Mouse (Mus musculus): ENCODE results near the gene Iqgap2. TPM values are rescaled to one million over a fixed set of nuclear protein-coding genes. Genes with fewer than 3 reads are reported as not detected.

Iqgap2 gene
- polyA plus RNA-seq, 1 experiment from 2014 or later: 24.7 TPM

- Histone ChIP-seq H3K4me1 (replicated peaks; ENCODE audit: control insufficient read depth, insufficient read depth, low read length) (no peaks in the 10 kb centered on the region), H3K36me3 (ENCODE audit: control insufficient read depth, insufficient read depth, low read length) (peaks cover 28% of the 10 kb centered on the region), H3K27me3 (replicated peaks; ENCODE audit: control insufficient read depth, insufficient read depth, low read length) (no peaks in the 10 kb centered on the region), H3K27ac (ENCODE audit: low read depth) (no peak overlapping the region), H3K4me2 (ENCODE audit: low read length) (no peak overlapping the region), H3K4me3 (ENCODE audit: low read depth, low read length) (no peak overlapping the region), H3K9me3 (ENCODE audit: control insufficient read depth, low read length) (no peaks in the 10 kb centered on the region), H3K9ac (ENCODE audit: low read length) (no peak overlapping the region)
- ATAC-seq (replicated peaks; ENCODE audit: low FRiP score, low TSS enrichment, low read depth) (no peak), DNase-seq (ENCODE audit: low spot score) (no peak)
- 80% methylated on average over 3 of the region's 3 CpGs for WGBS
Observed at GRCm38 (mm10) chr13:95599833-95600359, 291.8 kb downstream of the Iqgap2 start.

DNA sequence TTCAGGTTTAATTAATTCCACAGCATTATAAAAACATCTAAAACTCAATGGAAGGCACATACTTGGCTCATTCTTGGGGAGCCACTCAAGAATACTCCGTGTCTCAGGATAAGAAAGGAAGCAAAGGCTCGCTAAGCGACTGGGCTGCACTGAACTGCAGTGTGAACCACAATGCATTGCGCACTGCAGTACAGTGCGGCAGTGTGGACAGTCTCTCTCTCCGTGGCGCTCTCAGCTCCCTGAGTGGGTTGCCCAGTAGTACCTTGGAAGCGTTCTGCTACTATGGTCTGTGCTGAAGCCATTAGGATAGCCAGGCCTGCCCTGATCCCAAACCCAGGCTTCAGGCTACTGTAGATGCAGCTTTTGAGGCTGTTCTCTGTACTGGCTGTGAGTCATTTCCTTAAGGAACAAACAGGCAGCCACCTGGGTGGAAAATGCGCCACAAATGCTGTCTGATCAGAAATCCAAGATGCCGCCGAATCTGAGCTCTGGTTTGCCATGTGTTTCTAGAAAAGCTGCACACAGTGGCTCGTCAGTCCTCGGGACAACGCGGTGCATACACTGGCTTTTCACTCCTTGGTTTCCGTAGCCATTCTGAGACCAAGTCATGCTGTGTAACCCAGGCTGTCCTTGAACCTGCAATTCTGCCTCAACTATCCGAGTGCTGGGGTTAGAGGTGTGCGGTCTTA, 293.3 kb downstream of the Iqgap2 start:
- H3K27ac ChIP-seq (ENCODE audit: low read depth): no peak overlapping the region
- ATAC-seq (replicated peaks; ENCODE audit: low FRiP score, low TSS enrichment, low read depth): no peak; the same call in 1 of the 2 replicates
- WGBS: 81% methylated on average over 18 of the region's 18 CpGs
- H3K4me1 ChIP-seq (replicated peaks; ENCODE audit: control insufficient read depth, insufficient read depth, low read length): no peaks in the 10 kb centered on the region
- H3K4me2 ChIP-seq (ENCODE audit: low read length): no peak overlapping the region
- H3K36me3 ChIP-seq (ENCODE audit: control insufficient read depth, insufficient read depth, low read length): peaks cover 13% of the 10 kb centered on the region
- no peaks in the 10 kb centered on the region for H3K9me3 ChIP-seq (ENCODE audit: control insufficient read depth, low read length)
- H3K27me3 ChIP-seq (replicated peaks; ENCODE audit: control insufficient read depth, insufficient read depth, low read length): no peaks in the 10 kb centered on the region
- no peak overlapping the region for H3K4me3 ChIP-seq (ENCODE audit: low read depth, low read length)
- DNase-seq (ENCODE audit: low spot score): peak; percentile 39
- no peak overlapping the region for H3K9ac ChIP-seq (ENCODE audit: low read length)

DNA sequence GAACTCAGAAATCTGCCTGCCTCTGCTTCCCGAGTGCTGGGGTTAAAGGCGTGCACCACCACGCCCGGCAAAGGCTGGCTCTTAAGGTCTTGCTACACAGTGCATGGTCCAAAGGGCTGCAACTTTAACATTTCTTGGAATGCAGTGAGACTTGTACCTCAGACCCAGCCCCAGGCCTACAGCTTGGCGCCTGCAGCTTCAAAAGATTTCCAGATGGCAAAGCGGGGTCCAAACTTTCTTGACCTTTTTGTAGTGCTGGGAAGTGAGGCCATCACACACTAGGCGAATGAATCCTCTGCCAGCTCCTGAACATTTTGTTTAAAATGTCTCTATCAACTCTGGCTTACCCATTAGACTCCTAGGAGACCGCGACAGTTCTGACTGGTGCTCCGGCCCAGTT, 294.1 kb downstream of the Iqgap2 start:
- DNase-seq (ENCODE audit: low spot score) (peak; percentile 32), ATAC-seq (replicated peaks; ENCODE audit: low FRiP score, low TSS enrichment, low read depth) (no peak)
- H3K36me3 ChIP-seq (ENCODE audit: control insufficient read depth, insufficient read depth, low read length): peaks cover 5% of the 10 kb centered on the region

GRCm38 (mm10) chr13:95596689-95597088, 295.0 kb downstream of the Iqgap2 start:
- DNase-seq (ENCODE audit: low spot score): peak; percentile 47

More for the DNA sequence above, 294.1 kb downstream of the Iqgap2 start:
- 78% methylated on average over 10 of the region's 10 CpGs for WGBS
- H3K9me3 ChIP-seq (ENCODE audit: control insufficient read depth, low read length): no peaks in the 10 kb centered on the region
- no peak overlapping the region for H3K4me2 ChIP-seq (ENCODE audit: low read length)
- no peak overlapping the region for H3K4me3 ChIP-seq (ENCODE audit: low read depth, low read length)
- H3K27ac ChIP-seq (ENCODE audit: low read depth): no peak overlapping the region
- H3K9ac ChIP-seq (ENCODE audit: low read length): no peak overlapping the region
- H3K27me3 ChIP-seq (replicated peaks; ENCODE audit: control insufficient read depth, insufficient read depth, low read length): no peaks in the 10 kb centered on the region
- H3K4me1 ChIP-seq (replicated peaks; ENCODE audit: control insufficient read depth, insufficient read depth, low read length): no peaks in the 10 kb centered on the region

GRCm38 (mm10) chr13:95595921-95596320, 295.8 kb downstream of the Iqgap2 start:
- Histone ChIP-seq H3K4me2 (ENCODE audit: low read length) (no peak overlapping the region), H3K36me3 (ENCODE audit: control insufficient read depth, insufficient read depth, low read length) (no peaks in the 10 kb centered on the region), H3K27ac (ENCODE audit: low read depth) (no peak overlapping the region), H3K9ac (ENCODE audit: low read length) (no peak overlapping the region), H3K27me3 (replicated peaks; ENCODE audit: control insufficient read depth, insufficient read depth, low read length) (no peaks in the 10 kb centered on the region), H3K4me3 (ENCODE audit: low read depth, low read length) (no peak overlapping the region), H3K9me3 (ENCODE audit: control insufficient read depth, low read length) (no peaks in the 10 kb centered on the region), H3K4me1 (replicated peaks; ENCODE audit: control insufficient read depth, insufficient read depth, low read length) (no peaks in the 10 kb centered on the region)
- ATAC-seq (replicated peaks; ENCODE audit: low FRiP score, low TSS enrichment, low read depth) (no peak), DNase-seq (ENCODE audit: low spot score) (peak; percentile 32)
- 71% methylated on average over 5 of the region's 5 CpGs for WGBS

More at GRCm38 (mm10) chr13:95596689-95597088, 295.0 kb downstream of the Iqgap2 start:
- Histone ChIP-seq H3K27me3 (replicated peaks; ENCODE audit: control insufficient read depth, insufficient read depth, low read length) (no peaks in the 10 kb centered on the region), H3K4me3 (ENCODE audit: low read depth, low read length) (no peak overlapping the region), H3K27ac (ENCODE audit: low read depth) (no peak overlapping the region), H3K4me2 (ENCODE audit: low read length) (no peak overlapping the region), H3K4me1 (replicated peaks; ENCODE audit: control insufficient read depth, insufficient read depth, low read length) (no peaks in the 10 kb centered on the region), H3K36me3 (ENCODE audit: control insufficient read depth, insufficient read depth, low read length) (no peaks in the 10 kb centered on the region), H3K9ac (ENCODE audit: low read length) (no peak overlapping the region), H3K9me3 (ENCODE audit: control insufficient read depth, low read length) (no peaks in the 10 kb centered on the region)
- no peak for ATAC-seq (replicated peaks; ENCODE audit: low FRiP score, low TSS enrichment, low read depth)
- 84% methylated on average over 7 of the region's 7 CpGs for WGBS

DNA sequence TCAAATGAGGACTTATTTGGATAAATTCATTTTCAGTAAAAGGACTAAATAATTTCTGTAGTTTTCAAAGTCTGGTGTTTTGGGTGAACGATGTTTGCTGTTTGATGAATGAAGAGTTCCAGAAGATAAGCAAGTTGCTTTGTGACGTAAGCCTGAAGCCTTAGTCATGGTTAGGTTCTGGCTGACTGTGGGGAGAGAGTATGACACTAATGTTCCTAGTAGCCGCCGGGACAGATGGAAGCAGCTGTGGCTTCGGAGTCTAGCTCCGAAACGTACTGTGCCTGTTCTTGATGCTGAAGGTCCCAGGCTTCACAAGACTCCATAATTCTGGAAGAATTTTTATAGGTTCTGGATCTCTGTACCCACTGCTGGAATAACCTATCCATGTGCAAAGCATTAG, 296.3 kb downstream of the Iqgap2 start:
- H3K4me2 ChIP-seq (ENCODE audit: low read length): no peak overlapping the region
- H3K4me3 ChIP-seq (ENCODE audit: low read depth, low read length): no peak overlapping the region
- H3K36me3 ChIP-seq (ENCODE audit: control insufficient read depth, insufficient read depth, low read length): no peaks in the 10 kb centered on the region
- H3K4me1 ChIP-seq (replicated peaks; ENCODE audit: control insufficient read depth, insufficient read depth, low read length): no peaks in the 10 kb centered on the region
- ATAC-seq (replicated peaks; ENCODE audit: low FRiP score, low TSS enrichment, low read depth): no peak
- WGBS: 65% methylated on average over 7 of the region's 7 CpGs
- H3K27ac ChIP-seq (ENCODE audit: low read depth): no peak overlapping the region
- H3K9ac ChIP-seq (ENCODE audit: low read length): no peak overlapping the region
- DNase-seq (ENCODE audit: low spot score): peak; percentile 49
- H3K9me3 ChIP-seq (ENCODE audit: control insufficient read depth, low read length): no peaks in the 10 kb centered on the region
- H3K27me3 ChIP-seq (replicated peaks; ENCODE audit: control insufficient read depth, insufficient read depth, low read length): no peaks in the 10 kb centered on the region

DNA sequence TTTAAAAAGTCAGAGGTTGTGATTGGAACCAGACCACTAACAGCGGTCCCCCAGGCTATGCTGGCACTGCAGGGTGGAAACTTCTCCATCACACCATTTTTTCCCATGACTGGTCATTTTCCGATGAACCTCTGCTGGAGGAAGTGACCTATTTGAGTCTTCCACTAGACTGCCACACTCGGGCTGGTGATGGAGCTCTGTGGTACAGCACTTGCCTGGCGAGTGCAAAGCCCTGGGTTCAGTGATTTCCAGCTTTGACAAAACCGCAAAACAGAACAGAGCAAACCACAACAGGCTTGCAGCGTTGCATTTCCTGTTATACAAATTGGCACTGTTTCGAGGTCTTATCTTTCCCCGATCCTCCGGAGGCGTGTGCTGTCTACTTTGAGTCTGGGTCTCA, 298.9 kb downstream of the Iqgap2 start:
- Histone ChIP-seq H3K4me3 (ENCODE audit: low read depth, low read length) (no peak overlapping the region), H3K9ac (ENCODE audit: low read length) (no peak overlapping the region), H3K36me3 (ENCODE audit: control insufficient read depth, insufficient read depth, low read length) (no peaks in the 10 kb centered on the region), H3K4me2 (ENCODE audit: low read length) (no peak overlapping the region), H3K9me3 (ENCODE audit: control insufficient read depth, low read length) (no peaks in the 10 kb centered on the region), H3K27ac (ENCODE audit: low read depth) (no peak overlapping the region), H3K27me3 (replicated peaks; ENCODE audit: control insufficient read depth, insufficient read depth, low read length) (no peaks in the 10 kb centered on the region), H3K4me1 (replicated peaks; ENCODE audit: control insufficient read depth, insufficient read depth, low read length) (no peaks in the 10 kb centered on the region)
- ATAC-seq (replicated peaks; ENCODE audit: low FRiP score, low TSS enrichment, low read depth): no peak
- 71% methylated on average over 10 of the region's 10 CpGs for WGBS
- DNase-seq (ENCODE audit: low spot score): no peak

DNA sequence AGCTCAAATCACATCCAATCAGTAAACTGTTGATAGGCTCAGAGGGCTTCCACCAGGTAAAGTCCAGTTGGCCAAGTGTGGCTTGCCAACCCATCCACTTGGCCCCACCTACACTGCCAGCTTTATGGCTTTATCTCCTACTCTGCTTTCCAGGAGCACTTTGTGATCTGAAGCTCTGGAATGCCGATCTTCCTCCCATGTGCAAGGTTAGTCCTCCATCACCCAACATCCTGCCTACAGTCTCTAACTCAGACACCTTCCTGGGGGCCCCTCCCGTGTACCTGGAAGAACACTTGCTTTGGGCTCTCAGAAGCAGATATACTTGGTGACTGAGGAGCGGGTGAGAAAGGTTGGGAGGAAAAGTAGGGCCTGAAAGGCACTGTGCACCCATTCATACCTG, 300.1 kb downstream of the Iqgap2 start:
- Histone ChIP-seq H3K36me3 (ENCODE audit: control insufficient read depth, insufficient read depth, low read length) (no peaks in the 10 kb centered on the region), H3K27ac (ENCODE audit: low read depth) (no peak overlapping the region), H3K9ac (ENCODE audit: low read length) (no peak overlapping the region), H3K9me3 (ENCODE audit: control insufficient read depth, low read length) (no peaks in the 10 kb centered on the region), H3K4me1 (replicated peaks; ENCODE audit: control insufficient read depth, insufficient read depth, low read length) (no peaks in the 10 kb centered on the region), H3K4me2 (ENCODE audit: low read length) (no peak overlapping the region), H3K4me3 (ENCODE audit: low read depth, low read length) (no peak overlapping the region), H3K27me3 (replicated peaks; ENCODE audit: control insufficient read depth, insufficient read depth, low read length) (no peaks in the 10 kb centered on the region)
- WGBS: 87% methylated on average over 3 of the region's 3 CpGs
- DNase-seq (ENCODE audit: low spot score): no peak
- no peak for ATAC-seq (replicated peaks; ENCODE audit: low FRiP score, low TSS enrichment, low read depth)

GRCm38 (mm10) chr13:95587628-95588027, 304.1 kb downstream of the Iqgap2 start:
- Histone ChIP-seq H3K4me3 (ENCODE audit: low read depth, low read length) (no peak overlapping the region), H3K36me3 (ENCODE audit: control insufficient read depth, insufficient read depth, low read length) (no peaks in the 10 kb centered on the region), H3K27me3 (replicated peaks; ENCODE audit: control insufficient read depth, insufficient read depth, low read length) (no peaks in the 10 kb centered on the region), H3K4me1 (replicated peaks; ENCODE audit: control insufficient read depth, insufficient read depth, low read length) (no peaks in the 10 kb centered on the region), H3K27ac (ENCODE audit: low read depth) (no peak overlapping the region), H3K9me3 (ENCODE audit: control insufficient read depth, low read length) (no peaks in the 10 kb centered on the region), H3K9ac (ENCODE audit: low read length) (no peak overlapping the region), H3K4me2 (ENCODE audit: low read length) (no peak overlapping the region)
- 90% methylated on average over 4 of the region's 4 CpGs for WGBS
- ATAC-seq (replicated peaks; ENCODE audit: low FRiP score, low TSS enrichment, low read depth): no peak
- DNase-seq (ENCODE audit: low spot score): no peak
